Mouse (Mus musculus): ENCODE measurements at regions not wholly inside any gene's neighbourhood (a gene's known extent, or its start where the extent isn't known, plus 50 kb on each side); places are given as distances from the start of the nearest gene placed in this dataset.

DNA sequence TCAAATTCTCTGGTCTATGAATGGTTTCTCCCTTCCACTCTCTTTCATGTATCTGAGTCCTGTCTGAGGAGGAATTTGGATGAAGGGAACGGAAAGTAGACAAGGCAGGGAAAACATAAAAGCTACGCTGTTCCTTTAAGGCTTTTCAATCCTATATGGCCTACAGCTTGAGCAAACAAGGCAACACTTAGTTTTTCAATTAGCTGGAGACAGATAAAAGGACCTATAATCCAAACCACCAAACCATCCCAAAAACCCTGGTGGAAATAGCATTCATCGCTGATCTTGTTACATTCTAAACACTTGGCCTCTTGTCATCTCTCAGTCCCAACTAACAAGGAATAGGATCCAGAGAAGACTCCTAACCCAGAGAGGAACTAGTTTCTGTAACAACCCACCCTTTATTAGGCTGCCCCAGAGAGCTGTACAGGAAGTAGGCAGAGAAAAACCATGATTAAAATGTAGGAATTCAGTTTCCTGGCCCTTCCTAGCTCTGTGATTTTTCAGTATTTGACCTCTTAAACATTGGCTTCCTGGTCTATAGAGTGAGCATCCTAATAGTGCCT, 78.4 kb upstream of the Fbxo11 start:
- no peak for ATAC-seq (ENCODE audit: insufficient number of reproducible peaks, low FRiP score)
- Histone ChIP-seq H3K36me3 (no peaks in the 10 kb centered on the region), H3K4me2 (no peak overlapping the region), H3K27ac (ENCODE audit: poor library complexity, severe bottlenecking) (no peak overlapping the region), H3K9ac (no peak overlapping the region), H3K4me3 (no peak overlapping the region), H3K4me1 (replicated peaks) (no peaks in the 10 kb centered on the region), H3K27me3 (replicated peaks) (no peaks in the 10 kb centered on the region), H3K9me3 (replicated peaks) (peaks cover 3% of the 10 kb centered on the region; the same call in 1 of the 2 replicates)
- 79% methylated on average over 3 of the region's 3 CpGs for WGBS

DNA sequence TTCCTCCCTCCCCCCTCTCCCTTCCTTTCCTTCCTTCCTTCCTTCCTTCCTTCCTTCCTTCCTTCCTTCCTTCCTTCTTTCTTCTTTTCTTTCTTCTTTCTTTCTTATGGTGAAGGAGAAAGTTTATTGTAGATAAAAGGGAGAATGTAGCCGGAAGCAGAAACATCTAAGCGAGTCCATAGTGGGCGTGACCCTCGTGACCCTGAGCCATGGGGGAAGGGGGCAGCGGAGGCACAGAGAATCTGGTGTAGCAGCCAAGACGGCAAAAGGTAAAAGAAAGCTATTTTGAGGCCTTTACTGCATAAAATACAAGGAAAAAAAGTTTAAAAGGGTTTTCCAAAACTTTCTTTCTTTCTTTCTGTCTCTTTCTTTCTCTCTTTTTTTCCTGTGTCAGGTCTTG, 93.5 kb upstream of the Fbxo11 start:
- H3K4me2 ChIP-seq, result no peak overlapping the region

GRCm38 (mm10) chr17:88159212-88159668, 94.1 kb upstream of the Fbxo11 start:
- H3K4me3 ChIP-seq, result no peak overlapping the region
- WGBS, result 8% methylated on average over 11 of the region's 11 CpGs
- H3K9me3 ChIP-seq (replicated peaks), result no peaks in the 10 kb centered on the region; the same call in 1 of the 2 replicates
- no peak overlapping the region for H3K27ac ChIP-seq (ENCODE audit: poor library complexity, severe bottlenecking)
- peaks cover 9% of the 10 kb centered on the region; the same call in 1 of the 2 replicates for H3K4me1 ChIP-seq (replicated peaks)
- H3K4me2 ChIP-seq, result peak overlapping the region; percentile 56
- no peak for ATAC-seq (ENCODE audit: insufficient number of reproducible peaks, low FRiP score)
- no peak overlapping the region for H3K9ac ChIP-seq
- H3K27me3 ChIP-seq (replicated peaks), result peaks cover 4% of the 10 kb centered on the region; the same call in 1 of the 2 replicates
- H3K36me3 ChIP-seq, result no peaks in the 10 kb centered on the region

More for the DNA sequence above, 93.5 kb upstream of the Fbxo11 start:
- no peak overlapping the region for H3K4me3 ChIP-seq
- 28% methylated on average over 6 of the region's 6 CpGs for WGBS
- H3K36me3 ChIP-seq, result no peaks in the 10 kb centered on the region
- H3K9ac ChIP-seq, result no peak overlapping the region
- peaks cover 4% of the 10 kb centered on the region; the same call in 1 of the 2 replicates for H3K27me3 ChIP-seq (replicated peaks)
- no peak for ATAC-seq (ENCODE audit: insufficient number of reproducible peaks, low FRiP score)
- H3K4me1 ChIP-seq (replicated peaks), result peaks cover 9% of the 10 kb centered on the region; the same call in 1 of the 2 replicates
- no peak overlapping the region for H3K27ac ChIP-seq (ENCODE audit: poor library complexity, severe bottlenecking)
- no peaks in the 10 kb centered on the region; the same call in 1 of the 2 replicates for H3K9me3 ChIP-seq (replicated peaks)

DNA sequence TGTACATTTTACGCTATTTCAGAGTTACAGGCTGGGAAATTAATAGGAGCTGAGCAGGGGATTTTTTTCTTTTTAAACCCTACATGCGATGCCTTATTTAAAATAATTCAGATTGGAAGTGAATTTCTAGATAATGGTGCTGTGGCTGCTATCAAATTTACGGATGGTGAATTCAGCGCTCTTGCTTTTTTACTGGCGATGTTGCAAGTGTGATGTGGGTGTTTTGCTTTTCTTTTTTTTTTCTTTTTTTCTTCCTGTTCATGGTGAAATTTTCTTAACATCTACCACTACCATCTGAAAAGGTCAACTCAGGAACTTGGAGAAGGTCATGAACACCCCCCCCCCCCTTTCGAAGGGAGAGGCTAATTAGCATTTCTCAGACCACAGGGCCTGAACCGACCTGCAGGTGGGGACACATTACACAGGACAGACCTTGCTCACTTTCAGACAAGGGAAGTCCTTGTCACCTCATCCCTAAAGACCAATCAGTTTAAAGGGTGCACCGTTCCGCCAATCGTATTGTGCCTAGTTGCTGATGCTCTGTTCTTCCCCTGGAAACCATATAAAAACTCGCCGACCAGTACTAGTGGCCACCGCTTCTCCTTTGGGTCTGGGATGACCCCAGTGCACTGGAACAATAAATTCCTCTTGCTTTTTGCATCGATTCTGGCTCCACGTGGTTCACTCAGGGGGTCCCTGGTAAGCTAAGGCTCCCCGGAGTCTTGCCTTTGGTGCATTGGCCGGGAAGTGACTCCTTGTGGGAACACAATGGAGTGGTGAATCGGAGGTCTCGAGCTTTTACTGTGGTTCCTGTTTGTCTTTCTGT, 95.0 kb upstream of the Fbxo11 start:
- Histone ChIP-seq H3K9me3 (replicated peaks) (no peaks in the 10 kb centered on the region; the same call in 1 of the 2 replicates), H3K4me2 (peak overlapping the region; percentile 56; the same call in 1 of the 2 replicates), H3K27me3 (replicated peaks) (peaks cover 4% of the 10 kb centered on the region; the same call in 1 of the 2 replicates), H3K4me3 (no peak overlapping the region), H3K36me3 (no peaks in the 10 kb centered on the region), H3K9ac (no peak overlapping the region), H3K27ac (ENCODE audit: poor library complexity, severe bottlenecking) (no peak overlapping the region), H3K4me1 (replicated peaks) (peaks cover 9% of the 10 kb centered on the region; the same call in 1 of the 2 replicates)
- ATAC-seq (ENCODE audit: insufficient number of reproducible peaks, low FRiP score), result no peak
- 41% methylated on average over 19 of the region's 19 CpGs for WGBS

DNA sequence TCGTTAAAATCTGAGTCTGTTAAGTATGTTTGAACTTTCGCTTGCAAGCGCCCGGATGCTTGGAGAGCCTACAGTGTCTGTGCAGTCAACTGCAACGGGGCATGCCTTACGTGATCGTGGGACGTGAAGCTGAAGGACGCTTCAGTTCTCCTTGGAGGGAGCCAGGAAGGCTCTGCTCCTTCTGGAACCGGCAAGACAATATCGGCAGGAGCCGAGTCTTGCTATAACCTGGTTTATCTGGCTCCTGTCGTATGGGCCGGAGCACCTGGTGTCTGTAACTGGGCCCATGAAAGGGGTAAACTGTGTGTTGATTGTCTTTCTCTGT, 95.5 kb upstream of the Fbxo11 start:
- peaks cover 4% of the 10 kb centered on the region; the same call in 1 of the 2 replicates for H3K27me3 ChIP-seq (replicated peaks)
- WGBS, result 77% methylated on average over 14 of the region's 14 CpGs
- H3K27ac ChIP-seq (ENCODE audit: poor library complexity, severe bottlenecking), result no peak overlapping the region
- H3K9me3 ChIP-seq (replicated peaks), result no peaks in the 10 kb centered on the region; the same call in 1 of the 2 replicates
- H3K4me1 ChIP-seq (replicated peaks), result peaks cover 9% of the 10 kb centered on the region; the same call in 1 of the 2 replicates
- H3K36me3 ChIP-seq, result no peaks in the 10 kb centered on the region
- no peak for ATAC-seq (ENCODE audit: insufficient number of reproducible peaks, low FRiP score)
- no peak overlapping the region for H3K9ac ChIP-seq
- H3K4me2 ChIP-seq, result 0 out of 2 replicates have a peak overlapping the region, but pooled peaks have one; percentile 9
- no peak overlapping the region for H3K4me3 ChIP-seq

DNA sequence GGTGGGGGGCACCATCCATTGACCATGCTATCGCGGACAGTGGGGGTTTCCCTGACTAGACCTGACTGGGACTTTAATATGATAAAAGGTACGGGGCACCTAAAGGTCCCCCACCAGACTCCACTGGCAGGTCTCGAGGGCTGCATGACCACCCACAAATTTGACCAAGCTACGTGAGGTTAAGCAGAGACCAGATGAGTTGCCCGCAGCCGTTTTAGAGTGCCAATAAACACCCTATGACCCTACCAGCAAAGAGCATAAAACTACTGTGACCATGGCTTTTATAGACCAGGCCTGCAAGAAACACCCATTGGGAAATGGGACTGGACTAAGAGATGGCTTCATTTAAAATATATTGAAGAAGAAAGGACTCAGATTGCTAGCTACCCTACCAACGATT, 96.7 kb upstream of the Fbxo11 start:
- 88% methylated on average over 8 of the region's 8 CpGs for WGBS
- H3K36me3 ChIP-seq, result no peaks in the 10 kb centered on the region

GRCm38 (mm10) chr17:88164805-88165204, 99.7 kb upstream of the Fbxo11 start:
- Histone ChIP-seq H3K4me2 (no peak overlapping the region), H3K4me1 (replicated peaks) (no peaks in the 10 kb centered on the region), H3K9me3 (replicated peaks) (0 out of 2 replicates have a peak, but pooled peaks cover 3% of the 10 kb centered on the region), H3K36me3 (no peaks in the 10 kb centered on the region), H3K9ac (no peak overlapping the region), H3K27ac (ENCODE audit: poor library complexity, severe bottlenecking) (no peak overlapping the region), H3K27me3 (replicated peaks) (peaks cover 4% of the 10 kb centered on the region; the same call in 1 of the 2 replicates), H3K4me3 (no peak overlapping the region)
- ATAC-seq (ENCODE audit: insufficient number of reproducible peaks, low FRiP score), result no peak
- 83% methylated on average over 4 of the region's 4 CpGs for WGBS

More for the DNA sequence above, 96.7 kb upstream of the Fbxo11 start:
- Histone ChIP-seq H3K4me1 (replicated peaks) (peaks cover 9% of the 10 kb centered on the region; the same call in 1 of the 2 replicates), H3K27ac (ENCODE audit: poor library complexity, severe bottlenecking) (no peak overlapping the region), H3K4me2 (no peak overlapping the region), H3K9ac (no peak overlapping the region), H3K9me3 (replicated peaks) (0 out of 2 replicates have a peak, but pooled peaks cover 3% of the 10 kb centered on the region), H3K4me3 (no peak overlapping the region), H3K27me3 (replicated peaks) (peaks cover 4% of the 10 kb centered on the region; the same call in 1 of the 2 replicates)
- no peak for ATAC-seq (ENCODE audit: insufficient number of reproducible peaks, low FRiP score)

DNA sequence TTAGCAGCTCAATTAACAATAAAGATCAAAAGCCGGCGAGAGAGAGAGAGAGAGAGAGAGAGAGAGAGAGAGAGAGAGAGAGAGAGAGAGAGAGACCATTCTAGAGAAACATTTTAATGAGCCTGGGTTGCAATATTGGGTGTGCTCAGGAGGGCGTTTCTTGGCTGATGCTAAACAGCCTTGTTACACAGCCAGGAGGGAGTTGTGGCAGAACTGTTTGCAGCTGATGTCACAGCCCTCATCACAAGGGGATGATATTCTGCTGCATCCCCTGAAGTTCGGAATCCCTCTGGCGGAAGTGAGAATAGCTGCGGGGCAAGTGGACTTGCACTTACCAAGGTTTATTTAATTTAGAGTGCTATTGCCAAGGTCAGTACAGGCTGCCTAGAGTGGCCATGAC, 100.7 kb upstream of the Fbxo11 start:
- Histone ChIP-seq H3K4me1 (replicated peaks) (no peaks in the 10 kb centered on the region), H3K27me3 (replicated peaks) (0 out of 2 replicates have a peak, but pooled peaks cover under 1% of the 10 kb centered on the region), H3K9me3 (replicated peaks) (0 out of 2 replicates have a peak, but pooled peaks cover 3% of the 10 kb centered on the region), H3K27ac (ENCODE audit: poor library complexity, severe bottlenecking) (no peak overlapping the region), H3K4me2 (no peak overlapping the region), H3K36me3 (no peaks in the 10 kb centered on the region), H3K4me3 (no peak overlapping the region), H3K9ac (no peak overlapping the region)
- no peak for ATAC-seq (ENCODE audit: insufficient number of reproducible peaks, low FRiP score)
- WGBS, result 92% methylated on average over 6 of the region's 6 CpGs

GRCm38 (mm10) chr17:88168262-88169096, 103.4 kb upstream of the Fbxo11 start:
- Histone ChIP-seq H3K4me3 (no peak overlapping the region), H3K9me3 (replicated peaks) (0 out of 2 replicates have a peak, but pooled peaks cover 3% of the 10 kb centered on the region), H3K4me1 (replicated peaks) (no peaks in the 10 kb centered on the region), H3K27me3 (replicated peaks) (no peaks in the 10 kb centered on the region), H3K27ac (ENCODE audit: poor library complexity, severe bottlenecking) (no peak overlapping the region), H3K36me3 (no peaks in the 10 kb centered on the region), H3K9ac (no peak overlapping the region), H3K4me2 (no peak overlapping the region)
- ATAC-seq (ENCODE audit: insufficient number of reproducible peaks, low FRiP score), result no peak
- 65% methylated on average over 8 of the region's 8 CpGs for WGBS

GRCm38 (mm10) chr17:88171606-88172005, 106.5 kb upstream of the Fbxo11 start:
- Histone ChIP-seq H3K27me3 (replicated peaks) (no peaks in the 10 kb centered on the region), H3K4me3 (no peak overlapping the region), H3K4me1 (replicated peaks) (no peaks in the 10 kb centered on the region), H3K4me2 (no peak overlapping the region), H3K9ac (no peak overlapping the region), H3K9me3 (replicated peaks) (0 out of 2 replicates have a peak, but pooled peaks cover under 1% of the 10 kb centered on the region), H3K36me3 (no peaks in the 10 kb centered on the region), H3K27ac (ENCODE audit: poor library complexity, severe bottlenecking) (no peak overlapping the region)
- 81% methylated on average over 3 of the region's 3 CpGs for WGBS
- no peak for ATAC-seq (ENCODE audit: insufficient number of reproducible peaks, low FRiP score)
